Mouse (Mus musculus) limb, embryonic 12.5 days (tissue): ENCODE data around the gene Wipf1. TPM values are rescaled to one million over a fixed set of nuclear protein-coding genes. Genes with fewer than 3 reads are reported as not detected.

Source experiments
- ATAC-seq: fragments of 200-750 bp; cut with Nextera tagmentation; 2 replicates; pipeline ENCODE4 v1.8.0; 2017; ENCODE audit warnings: low read depth, moderate TSS enrichment; ENCODE audit not compliant: insufficient number of reproducible peaks, insufficient read depth, low FRiP score, low TSS enrichment
- H3K27ac ChIP-seq: fragments of 300-500 bp; sonication (generic); 2 replicates; pipeline ENCODE4 v1.5.1; 2016; ENCODE audit warnings: mild to moderate bottlenecking, moderate library complexity
- H3K27me3 ChIP-seq: fragments of 300-500 bp; sonication (generic); 2 replicates; pipeline ENCODE4 v1.6.1; 2016; ENCODE audit warnings: mild to moderate bottlenecking, moderate library complexity
- H3K36me3 ChIP-seq: fragments of 300-500 bp; sonication (generic); 2 replicates; pipeline ENCODE4 v1.6.1; 2016; ENCODE audit warnings: mild to moderate bottlenecking, moderate library complexity
- H3K4me1 ChIP-seq: fragments of 300-500 bp; sonication (generic); replicated peaks from 2 replicates; pipeline ENCODE4 v1.6.1; 2016
- H3K4me2 ChIP-seq: fragments of 300-500 bp; sonication (generic); 2 replicates; pipeline ENCODE4 v1.6.1; 2016; ENCODE audit warnings: mild to moderate bottlenecking, moderate library complexity
- H3K4me3 ChIP-seq: fragments of 300-500 bp; sonication (generic); replicated peaks from 2 replicates; pipeline ENCODE4 v1.5.1; 2016; ENCODE audit warnings: mild to moderate bottlenecking
- H3K9ac ChIP-seq: fragments of 300-500 bp; sonication (generic); replicated peaks from 2 replicates; pipeline ENCODE4 v1.6.1; 2016; ENCODE audit warnings: mild to moderate bottlenecking, moderate library complexity
- H3K9me3 ChIP-seq: fragments of 300-500 bp; sonication (generic); 2 replicates; pipeline ENCODE4 v1.6.1; 2016; ENCODE audit warnings: mild to moderate bottlenecking, moderate library complexity
- WGBS: fragments of 180-500 bp; shearing (Covaris S2); methylation state at CpG from one replicate; pipeline ENCODE4 v1.1.7; 2016; 5-methylcytosine and 5-hydroxymethylcytosine counted together
- polyA plus RNA-seq: library from polyadenylated mRNA; unstranded; fragments of >200 nt; fragmentation: Nextera tagmentation; extraction: Ambion mirVana; gene quantifications from 2 replicates; pipeline ENCODE4 v1.2.1, GENCODE M21; 2016

The Wipf1 gene
- polyA plus RNA-seq, 1 experiment from 2014 or later = 16.1 TPM

- Histone ChIP-seq H3K27me3 (no peaks in the 10 kb centered on the region), H3K4me1 (peaks cover 23% of the 10 kb centered on the region), H3K4me2 (no peak overlapping the region), H3K9ac (no peak overlapping the region), H3K9me3 (no peaks in the 10 kb centered on the region), H3K4me3 (no peak overlapping the region), H3K36me3 (no peaks in the 10 kb centered on the region), H3K27ac (no peak overlapping the region)
- 86% methylated on average over 7 of the region's 7 CpGs for WGBS
- ATAC-seq = no peak
Observed at GRCm38 (mm10) chr2:73467071-73467851, 62.3 kb downstream of the Wipf1 start.

DNA sequence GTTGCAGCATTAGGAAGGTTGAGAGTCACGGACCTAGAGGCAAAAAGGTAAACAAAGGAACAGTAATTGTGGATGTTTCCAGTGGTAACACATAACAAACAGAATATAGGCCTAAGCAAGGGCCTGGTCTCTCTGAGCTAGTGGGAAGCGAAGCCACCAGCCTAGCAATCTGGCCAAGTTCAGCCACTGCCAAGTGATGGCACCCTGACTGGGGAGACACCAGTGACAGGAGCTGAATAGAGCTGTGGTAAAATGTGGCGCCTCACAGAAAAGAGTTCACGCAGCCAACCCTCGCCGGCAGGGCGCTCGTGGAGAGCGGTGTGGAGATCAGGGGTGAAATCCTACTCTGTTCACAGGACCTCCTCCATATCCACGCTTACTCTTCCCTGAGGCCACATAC is 63.1 kb downstream of the Wipf1 start:
- Histone ChIP-seq H3K4me2 (no peak overlapping the region), H3K27ac (no peak overlapping the region), H3K4me3 (no peak overlapping the region), H3K4me1 (peaks cover 22% of the 10 kb centered on the region), H3K9me3 (no peaks in the 10 kb centered on the region), H3K36me3 (no peaks in the 10 kb centered on the region), H3K27me3 (no peaks in the 10 kb centered on the region), H3K9ac (no peak overlapping the region)
- no peak for ATAC-seq
- 94% methylated on average over 10 of the region's 10 CpGs for WGBS

GRCm38 (mm10) chr2:73463431-73464194 is 65.9 kb downstream of the Wipf1 start:
- no peaks in the 10 kb centered on the region for H3K27me3 ChIP-seq
- H3K36me3 ChIP-seq = peaks cover 3% of the 10 kb centered on the region; the same call in 1 of the 2 replicates
- H3K27ac ChIP-seq = no peak overlapping the region
- 0 out of 2 replicates have a peak, but pooled peaks cover 10% of the 10 kb centered on the region for H3K4me1 ChIP-seq
- no peak overlapping the region for H3K4me2 ChIP-seq
- H3K4me3 ChIP-seq = no peak overlapping the region
- no peaks in the 10 kb centered on the region for H3K9me3 ChIP-seq
- no peak for ATAC-seq
- WGBS = 53% methylated on average over 7 of the region's 7 CpGs
- no peak overlapping the region for H3K9ac ChIP-seq

GRCm38 (mm10) chr2:73462757-73463339 is 66.7 kb downstream of the Wipf1 start:
- Histone ChIP-seq H3K27me3 (no peaks in the 10 kb centered on the region), H3K4me1 (0 out of 2 replicates have a peak, but pooled peaks cover 10% of the 10 kb centered on the region), H3K4me3 (no peak overlapping the region), H3K9ac (no peak overlapping the region), H3K36me3 (peaks cover 3% of the 10 kb centered on the region; the same call in 1 of the 2 replicates), H3K9me3 (no peaks in the 10 kb centered on the region), H3K27ac (no peak overlapping the region), H3K4me2 (no peak overlapping the region)
- WGBS = 90% methylated on average over 12 of the region's 12 CpGs
- ATAC-seq = no peak

- ATAC-seq = no peak
- Histone ChIP-seq H3K9me3 (no peaks in the 10 kb centered on the region), H3K4me2 (no peak overlapping the region), H3K27me3 (no peaks in the 10 kb centered on the region), H3K36me3 (peaks cover 3% of the 10 kb centered on the region; the same call in 1 of the 2 replicates), H3K9ac (no peak overlapping the region), H3K4me1 (0 out of 2 replicates have a peak, but pooled peaks cover 10% of the 10 kb centered on the region), H3K4me3 (no peak overlapping the region), H3K27ac (no peak overlapping the region)
- WGBS = 80% methylated on average over 2 of the region's 2 CpGs
Observed at GRCm38 (mm10) chr2:73462265-73462664, 67.3 kb downstream of the Wipf1 start.

GRCm38 (mm10) chr2:73460168-73460567 is 69.4 kb downstream of the Wipf1 start:
- Histone ChIP-seq H3K36me3 (peaks cover 3% of the 10 kb centered on the region; the same call in 1 of the 2 replicates), H3K4me2 (no peak overlapping the region), H3K27me3 (no peaks in the 10 kb centered on the region), H3K4me3 (no peak overlapping the region), H3K9me3 (no peaks in the 10 kb centered on the region), H3K4me1 (0 out of 2 replicates have a peak, but pooled peaks cover 10% of the 10 kb centered on the region), H3K27ac (no peak overlapping the region), H3K9ac (no peak overlapping the region)
- 52% methylated on average over 3 of the region's 3 CpGs for WGBS
- no peak for ATAC-seq

- Histone ChIP-seq H3K9ac (no peak overlapping the region), H3K4me1 (peaks cover 14% of the 10 kb centered on the region; the same call in 1 of the 2 replicates), H3K36me3 (peaks cover 3% of the 10 kb centered on the region; the same call in 1 of the 2 replicates), H3K4me3 (no peak overlapping the region), H3K27ac (no peak overlapping the region), H3K4me2 (no peak overlapping the region), H3K9me3 (no peaks in the 10 kb centered on the region), H3K27me3 (no peaks in the 10 kb centered on the region)
- no peak for ATAC-seq
- 81% methylated on average over 4 of the region's 4 CpGs for WGBS
Observed at GRCm38 (mm10) chr2:73459607-73460153, 69.9 kb downstream of the Wipf1 start.

GRCm38 (mm10) chr2:73456886-73457285 is 72.6 kb downstream of the Wipf1 start:
- H3K4me3 ChIP-seq = no peak overlapping the region
- H3K9ac ChIP-seq = no peak overlapping the region
- H3K36me3 ChIP-seq = peaks cover 3% of the 10 kb centered on the region; the same call in 1 of the 2 replicates
- no peak overlapping the region for H3K27ac ChIP-seq
- no peaks in the 10 kb centered on the region for H3K9me3 ChIP-seq
- no peak for ATAC-seq
- no peaks in the 10 kb centered on the region for H3K27me3 ChIP-seq
- peaks cover 27% of the 10 kb centered on the region; the same call in 1 of the 2 replicates for H3K4me1 ChIP-seq
- 85% methylated on average over 6 of the region's 6 CpGs for WGBS
- no peak overlapping the region for H3K4me2 ChIP-seq

DNA sequence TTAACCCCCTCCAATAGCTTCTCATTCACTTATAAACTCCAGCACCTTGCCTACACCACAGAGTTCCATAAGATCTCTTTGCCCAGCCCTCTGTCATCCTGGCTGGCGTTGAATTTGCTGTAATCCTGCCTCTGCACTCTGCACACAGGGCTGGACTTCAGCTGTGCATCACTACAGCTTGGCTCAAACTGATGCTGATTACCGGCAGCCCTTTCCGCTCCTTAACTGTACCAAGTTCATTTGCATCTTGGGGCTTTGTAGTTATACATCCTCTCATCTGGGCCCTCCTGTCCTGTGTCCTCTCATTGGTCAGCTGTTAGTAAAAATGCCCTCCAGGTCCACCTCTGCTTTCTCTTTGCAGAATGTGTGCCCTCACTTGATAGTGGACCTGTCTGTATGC is 73.4 kb downstream of the Wipf1 start:
- H3K4me1 ChIP-seq = peaks cover 32% of the 10 kb centered on the region; the same call in 1 of the 2 replicates
- WGBS = 87% methylated on average over 3 of the region's 3 CpGs
- H3K27me3 ChIP-seq = no peaks in the 10 kb centered on the region
- H3K4me3 ChIP-seq = no peak overlapping the region
- H3K9ac ChIP-seq = no peak overlapping the region
- H3K27ac ChIP-seq = no peak overlapping the region
- H3K4me2 ChIP-seq = no peak overlapping the region
- ATAC-seq = no peak
- no peaks in the 10 kb centered on the region for H3K9me3 ChIP-seq
- H3K36me3 ChIP-seq = peaks cover 1% of the 10 kb centered on the region; the same call in 1 of the 2 replicates

GRCm38 (mm10) chr2:73455541-73455940 is 74.0 kb downstream of the Wipf1 start:
- Histone ChIP-seq H3K36me3 (no peaks in the 10 kb centered on the region), H3K4me3 (no peak overlapping the region), H3K27ac (no peak overlapping the region), H3K27me3 (no peaks in the 10 kb centered on the region), H3K9me3 (no peaks in the 10 kb centered on the region), H3K9ac (no peak overlapping the region), H3K4me2 (no peak overlapping the region), H3K4me1 (peaks cover 39% of the 10 kb centered on the region)
- WGBS = 93% methylated on average over 4 of the region's 4 CpGs
- no peak for ATAC-seq

- Histone ChIP-seq H3K27ac (no peak overlapping the region), H3K4me2 (no peak overlapping the region), H3K27me3 (no peaks in the 10 kb centered on the region), H3K9me3 (no peaks in the 10 kb centered on the region), H3K4me3 (no peak overlapping the region), H3K9ac (no peak overlapping the region), H3K36me3 (no peaks in the 10 kb centered on the region), H3K4me1 (peaks cover 38% of the 10 kb centered on the region)
- 79% methylated on average over 13 of the region's 13 CpGs for WGBS
- ATAC-seq = no peak
Observed at GRCm38 (mm10) chr2:73454682-73455081, 74.9 kb downstream of the Wipf1 start.
